Mouse (Mus musculus) ovary, adult 18-20 months (tissue): ENCODE results near the gene Agbl1.
"Not testable (repeated sequence)": the region's sequence is repeated elsewhere in the genome, so short reads cannot be mapped to it uniquely, and the experiment has no call there.

Experiments
- DNase-seq: peaks from one replicate; pipeline ENCODE4 v3.0.0; 2022; ENCODE audit warnings: low spot score, mixed read lengths

The Agbl1 gene

GRCm38 (mm10) chr7:76594566-76595079 lies 364.9 kb downstream of the Agbl1 start:
- DNase-seq: no peak

DNA sequence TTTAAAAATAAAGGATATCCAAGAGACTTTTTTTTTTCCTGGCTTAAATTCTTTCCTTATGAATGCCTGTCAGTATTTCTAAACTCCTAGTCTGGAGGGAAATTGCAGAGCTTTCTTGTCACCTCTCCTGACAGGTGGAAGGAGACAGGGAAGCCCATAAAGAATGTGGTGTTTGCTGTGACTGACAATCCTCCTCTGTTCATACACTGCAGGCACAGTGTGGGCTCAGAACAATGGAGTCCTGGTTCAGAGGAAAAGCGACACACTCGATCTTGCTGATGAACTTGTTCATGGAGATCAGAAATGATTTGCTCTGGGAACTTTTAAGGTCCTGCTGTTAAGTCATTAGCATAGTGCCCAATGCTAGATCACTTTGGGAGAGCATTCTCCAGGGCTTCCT lies 368.1 kb downstream of the Agbl1 start:
- no peak for DNase-seq

- DNase-seq: no peak
These were observed 370.5 kb downstream of the Agbl1 start for GRCm38 (mm10) chr7:76600050-76600690.

- DNase-seq: no peak
These were observed 399.8 kb downstream of the Agbl1 start for GRCm38 (mm10) chr7:76629528-76629927.

GRCm38 (mm10) chr7:76650984-76651383 lies 421.3 kb downstream of the Agbl1 start:
- no peak for DNase-seq

GRCm38 (mm10) chr7:76661072-76661471 lies 431.4 kb downstream of the Agbl1 start:
- DNase-seq: no peak

GRCm38 (mm10) chr7:76674856-76675255 lies 445.2 kb downstream of the Agbl1 start:
- no peak for DNase-seq

DNA sequence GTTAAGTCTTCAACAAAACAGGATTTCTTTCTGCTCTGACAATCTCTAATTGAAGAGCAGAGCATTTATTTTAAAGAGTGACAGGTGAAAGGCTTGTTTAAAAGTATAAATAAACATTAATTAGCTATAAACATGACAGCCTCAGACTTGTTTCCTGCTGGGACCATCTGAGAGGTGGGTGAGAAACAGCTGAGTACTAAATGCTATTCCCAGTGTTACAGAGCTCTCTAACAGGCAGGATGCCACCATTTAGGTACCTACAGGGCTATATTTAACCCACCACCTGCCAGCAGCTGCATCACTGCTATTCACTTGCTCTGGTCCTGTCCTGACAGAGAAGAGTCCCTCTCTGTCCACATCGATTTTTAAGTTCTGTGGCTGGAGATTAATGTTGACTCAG lies 471.5 kb downstream of the Agbl1 start:
- no peak for DNase-seq

- DNase-seq: not testable (repeated sequence)
These were observed 502.5 kb downstream of the Agbl1 start for GRCm38 (mm10) chr7:76732220-76732619.

DNA sequence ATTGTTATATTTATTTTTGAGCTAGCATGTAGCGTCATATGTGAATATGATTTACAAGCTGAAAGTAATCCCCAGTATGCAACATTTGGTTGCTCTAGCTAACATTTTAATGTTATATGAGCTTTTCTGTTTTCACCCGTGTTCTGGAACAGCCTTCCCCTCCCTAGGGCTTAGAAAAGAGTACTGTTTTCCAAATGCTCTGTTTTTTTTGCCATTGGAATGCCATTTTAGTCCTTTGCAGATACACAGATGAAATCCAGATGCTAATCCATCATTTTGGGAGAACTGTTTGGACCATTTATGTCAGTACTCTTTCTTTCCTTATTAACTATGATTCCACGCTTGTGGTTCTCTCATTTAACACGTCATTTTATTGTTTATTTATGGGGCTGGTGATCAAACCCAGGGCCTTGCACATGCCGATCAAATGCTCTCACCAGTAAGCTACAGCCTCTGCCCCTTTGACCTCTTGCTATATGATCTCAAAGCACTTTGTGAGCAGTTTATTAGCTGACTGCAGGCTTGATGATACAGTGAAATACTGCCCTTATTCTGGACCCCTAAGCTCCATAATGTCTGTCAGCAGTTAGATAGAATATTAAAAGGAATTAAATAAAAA lies 547.7 kb downstream of the Agbl1 start:
- DNase-seq: no peak

- no peak for DNase-seq
These were observed 550.8 kb downstream of the Agbl1 start for GRCm38 (mm10) chr7:76780446-76780845.

GRCm38 (mm10) chr7:76788561-76789306 lies 559.0 kb downstream of the Agbl1 start:
- no peak for DNase-seq

- no peak for DNase-seq
These were observed 560.4 kb downstream of the Agbl1 start for GRCm38 (mm10) chr7:76790041-76790440.

- DNase-seq: no peak
These were observed 561.6 kb downstream of the Agbl1 start for GRCm38 (mm10) chr7:76791247-76791646.

DNA sequence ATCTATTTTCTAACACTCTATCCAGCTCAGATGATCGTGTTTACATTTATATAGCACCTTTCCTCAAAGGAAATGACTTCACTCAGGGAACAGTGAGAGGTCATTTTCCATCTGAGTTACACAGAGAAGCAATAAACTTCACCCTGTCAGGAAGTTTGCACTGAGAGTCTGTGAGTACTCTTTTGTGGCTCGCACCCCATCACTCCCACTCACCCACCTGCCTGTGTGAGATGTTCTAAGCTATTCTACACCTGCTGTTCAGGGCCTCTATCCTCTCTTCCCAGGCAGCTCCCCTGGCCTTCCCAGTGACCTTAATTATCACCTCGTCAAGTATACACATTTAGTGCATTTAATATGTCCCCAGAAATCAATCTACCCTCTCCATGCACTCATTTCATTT lies 580.3 kb downstream of the Agbl1 start:
- no peak for DNase-seq

DNA sequence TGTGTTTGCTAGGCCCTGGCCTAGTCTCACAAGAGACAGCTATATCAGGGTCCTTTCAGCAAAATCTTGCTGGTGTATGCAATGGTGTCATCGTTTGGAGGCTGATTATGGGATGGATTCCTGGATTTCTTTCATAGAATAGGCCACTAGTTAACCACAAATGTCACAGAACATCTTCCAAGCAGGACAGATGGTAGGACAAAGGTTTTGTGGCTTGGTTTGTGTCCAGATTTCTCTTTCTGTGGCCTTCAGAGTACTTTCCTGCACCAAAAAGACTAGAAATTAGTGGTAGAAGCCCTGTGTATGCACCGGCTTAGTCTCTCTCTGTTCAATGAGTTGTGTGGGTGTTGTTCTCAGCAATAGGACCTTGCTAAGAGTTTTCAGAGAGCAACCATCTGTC lies 590.9 kb downstream of the Agbl1 start:
- DNase-seq: no peak

GRCm38 (mm10) chr7:76842146-76842545 lies 612.5 kb downstream of the Agbl1 start:
- no peak for DNase-seq

- no peak for DNase-seq
These were observed 659.9 kb downstream of the Agbl1 start for GRCm38 (mm10) chr7:76889416-76890209.

DNA sequence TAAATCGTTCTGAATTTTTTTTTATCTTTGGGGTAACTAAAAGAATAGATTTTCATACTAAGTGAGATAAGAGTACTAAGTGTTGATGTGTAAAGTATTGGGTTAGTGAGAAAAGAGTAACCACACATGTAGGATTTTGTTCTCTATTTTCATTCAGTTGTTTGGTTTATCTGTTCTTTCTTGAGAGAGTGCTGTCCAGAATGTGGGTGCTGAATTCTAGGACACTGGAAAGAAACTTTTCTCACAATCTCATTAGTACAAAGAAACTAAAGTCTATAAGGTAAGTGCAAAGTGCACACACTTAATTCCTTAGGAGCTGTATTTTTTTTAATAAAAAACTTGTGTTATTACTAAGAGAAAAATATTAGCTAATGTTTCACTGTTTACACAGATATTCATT lies 674.4 kb downstream of the Agbl1 start:
- no peak for DNase-seq

GRCm38 (mm10) chr7:76911672-76912071 lies 682.0 kb downstream of the Agbl1 start:
- DNase-seq: no peak

- DNase-seq: no peak
These were observed 689.2 kb downstream of the Agbl1 start for GRCm38 (mm10) chr7:76918871-76919270.

GRCm38 (mm10) chr7:76921671-76922070 lies 692.0 kb downstream of the Agbl1 start:
- DNase-seq: no peak
